Mouse (Mus musculus) intestine, embryonic 15.5 days (tissue): ENCODE measurements at regions not wholly inside any gene's neighbourhood (a gene's known extent, or its start where the extent isn't known, plus 50 kb on each side); places are given as distances from the start of the nearest gene placed in this dataset.

Source experiments
- ATAC-seq: fragments of 200-750 bp; cut with Nextera tagmentation; 2 replicates; pipeline ENCODE4 v1.8.0; 2017; ENCODE audit warnings: moderate TSS enrichment, moderate library complexity
- H3K27ac ChIP-seq: fragments of 300-500 bp; sonication (generic); 2 replicates; pipeline ENCODE4 v1.5.1; 2015; ENCODE audit warnings: mild to moderate bottlenecking, inconsistent platforms
- H3K27me3 ChIP-seq: fragments of 300-500 bp; sonication (generic); replicated peaks from 2 replicates; pipeline ENCODE4 v1.6.1; 2015; ENCODE audit warnings: inconsistent platforms
- H3K36me3 ChIP-seq: fragments of 300-500 bp; sonication (generic); 2 replicates; pipeline ENCODE4 v1.6.1; 2015; ENCODE audit warnings: inconsistent platforms
- H3K4me1 ChIP-seq: fragments of 300-500 bp; sonication (generic); replicated peaks from 2 replicates; pipeline ENCODE4 v1.6.1; 2015; ENCODE audit warnings: inconsistent platforms
- H3K4me2 ChIP-seq: fragments of 300-500 bp; sonication (generic); replicated peaks from 2 replicates; pipeline ENCODE4 v1.6.1; 2015; ENCODE audit warnings: mild to moderate bottlenecking, inconsistent platforms
- H3K4me3 ChIP-seq: fragments of 300-500 bp; sonication (generic); replicated peaks from 2 replicates; pipeline ENCODE4 v1.5.1; 2015; ENCODE audit warnings: inconsistent platforms
- H3K9ac ChIP-seq: fragments of 300-500 bp; sonication (generic); 2 replicates; pipeline ENCODE4 v1.6.1; 2015; ENCODE audit warnings: inconsistent platforms
- H3K9me3 ChIP-seq: fragments of 300-500 bp; sonication (generic); 2 replicates; pipeline ENCODE4 v1.6.1; 2016; ENCODE audit warnings: inconsistent platforms
- WGBS: fragments of 180-500 bp; shearing (Covaris S2); methylation state at CpG from one replicate; pipeline ENCODE4 v1.1.7; 2015; 5-methylcytosine and 5-hydroxymethylcytosine counted together

DNA sequence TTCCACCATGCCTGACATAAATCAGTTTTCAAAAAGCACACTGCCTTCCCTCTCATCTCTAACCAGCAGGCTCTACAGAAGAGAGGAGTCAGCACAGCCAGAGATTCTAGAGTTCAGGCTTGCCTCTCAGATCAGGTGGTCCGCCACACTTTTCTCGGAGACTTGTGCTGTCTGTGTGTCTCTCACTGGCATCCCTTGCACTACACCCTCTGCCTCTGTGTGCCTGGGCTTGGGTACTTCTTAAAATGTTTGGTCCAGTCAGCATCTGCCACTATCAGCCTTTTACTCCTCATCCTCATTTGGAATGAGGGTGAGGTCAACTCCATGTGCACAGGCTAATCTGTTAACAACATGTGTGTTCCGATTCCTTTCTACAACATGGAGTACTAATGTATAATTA, 92.0 kb downstream of the S1pr1 start:
- H3K4me2 ChIP-seq, result no peak overlapping the region
- 89% methylated on average over 3 of the region's 3 CpGs for WGBS
- H3K9me3 ChIP-seq, result no peaks in the 10 kb centered on the region
- no peak overlapping the region for H3K9ac ChIP-seq
- no peak for ATAC-seq
- no peaks in the 10 kb centered on the region for H3K36me3 ChIP-seq
- H3K4me3 ChIP-seq, result no peak overlapping the region
- no peaks in the 10 kb centered on the region for H3K27me3 ChIP-seq
- no peaks in the 10 kb centered on the region for H3K4me1 ChIP-seq
- H3K27ac ChIP-seq, result no peak overlapping the region

DNA sequence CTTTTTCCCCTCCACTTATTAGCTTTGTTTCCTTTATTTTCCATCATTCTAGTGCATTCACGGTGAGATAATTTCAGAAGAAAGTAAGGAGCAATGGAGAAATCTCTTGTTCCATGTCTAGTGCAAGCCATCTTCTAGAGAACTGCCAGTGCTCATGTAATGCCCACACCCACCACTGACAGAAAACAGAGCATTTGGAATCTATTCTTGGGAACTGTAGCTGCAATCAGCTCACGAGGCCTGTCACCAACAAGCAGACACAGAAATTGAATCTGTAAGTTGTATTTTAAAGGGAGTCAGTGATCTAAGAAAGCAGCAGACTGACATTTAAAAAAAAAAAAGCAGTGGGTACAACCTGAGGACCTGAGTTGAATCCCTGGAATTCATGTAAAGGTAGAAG, 92.6 kb downstream of the S1pr1 start:
- Histone ChIP-seq H3K4me3 (no peak overlapping the region), H3K27me3 (no peaks in the 10 kb centered on the region), H3K4me1 (no peaks in the 10 kb centered on the region), H3K9me3 (no peaks in the 10 kb centered on the region), H3K9ac (no peak overlapping the region), H3K4me2 (no peak overlapping the region), H3K36me3 (no peaks in the 10 kb centered on the region), H3K27ac (no peak overlapping the region)
- 60% methylated on average over 2 of the region's 2 CpGs for WGBS
- no peak for ATAC-seq

DNA sequence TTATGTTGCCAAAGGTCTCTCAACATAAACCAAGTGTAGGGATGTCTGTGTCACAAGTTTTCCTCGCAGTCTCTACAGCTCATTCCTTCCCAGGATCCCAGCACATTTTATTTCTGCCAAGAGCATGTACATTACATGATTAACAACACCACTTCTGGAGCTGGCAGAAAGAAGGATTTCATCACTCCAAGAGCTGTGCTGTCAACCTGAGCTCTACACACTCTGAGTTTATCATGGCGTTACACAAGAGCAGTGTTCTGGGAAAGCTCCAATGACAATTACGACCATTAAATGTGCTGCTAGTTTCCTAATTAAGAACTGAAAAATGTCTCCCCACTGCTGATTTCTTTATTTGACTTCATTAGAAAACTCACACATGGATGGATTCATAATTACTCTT, 94.9 kb downstream of the S1pr1 start:
- Histone ChIP-seq H3K4me3 (no peak overlapping the region), H3K36me3 (no peaks in the 10 kb centered on the region), H3K9ac (no peak overlapping the region), H3K27ac (no peak overlapping the region), H3K27me3 (no peaks in the 10 kb centered on the region), H3K4me1 (no peaks in the 10 kb centered on the region), H3K4me2 (no peak overlapping the region), H3K9me3 (no peaks in the 10 kb centered on the region)
- 50% methylated on average over 3 of the region's 3 CpGs for WGBS
- ATAC-seq, result no peak

DNA sequence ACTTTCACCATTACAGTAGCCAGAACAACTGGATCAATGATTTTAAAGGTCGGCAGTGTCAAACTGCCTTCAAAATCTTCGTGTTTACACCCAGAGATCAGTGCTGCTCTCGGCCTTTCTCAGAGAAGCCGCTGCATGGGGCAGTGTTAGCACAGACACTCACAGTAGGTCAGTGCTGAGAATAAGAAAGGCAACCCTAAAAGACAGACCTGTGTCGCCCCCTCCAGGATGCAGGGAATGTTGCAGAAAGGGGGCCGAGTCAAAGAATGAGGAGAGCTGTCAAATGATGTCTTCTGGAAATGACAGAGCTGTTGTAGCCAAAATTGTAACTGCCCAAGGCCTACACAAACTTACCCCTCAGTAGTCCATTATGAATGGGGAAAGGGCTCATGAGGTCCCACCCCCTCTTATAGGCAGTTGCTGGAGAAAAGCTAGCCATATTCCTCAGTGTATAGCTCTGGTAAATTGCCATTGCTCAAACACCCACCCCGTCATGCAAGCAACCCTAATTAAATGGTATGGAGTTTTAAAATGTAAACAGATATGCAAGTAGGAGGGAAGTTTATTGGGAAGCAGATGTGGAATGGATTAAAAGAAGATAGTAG, 98.8 kb downstream of the S1pr1 start:
- no peaks in the 10 kb centered on the region for H3K4me1 ChIP-seq
- no peak overlapping the region for H3K27ac ChIP-seq
- no peaks in the 10 kb centered on the region for H3K27me3 ChIP-seq
- no peak overlapping the region for H3K4me2 ChIP-seq
- 32% methylated on average over 7 of the region's 7 CpGs for WGBS
- ATAC-seq, result no peak
- no peak overlapping the region for H3K4me3 ChIP-seq
- H3K36me3 ChIP-seq, result no peaks in the 10 kb centered on the region
- no peak overlapping the region for H3K9ac ChIP-seq
- H3K9me3 ChIP-seq, result no peaks in the 10 kb centered on the region

DNA sequence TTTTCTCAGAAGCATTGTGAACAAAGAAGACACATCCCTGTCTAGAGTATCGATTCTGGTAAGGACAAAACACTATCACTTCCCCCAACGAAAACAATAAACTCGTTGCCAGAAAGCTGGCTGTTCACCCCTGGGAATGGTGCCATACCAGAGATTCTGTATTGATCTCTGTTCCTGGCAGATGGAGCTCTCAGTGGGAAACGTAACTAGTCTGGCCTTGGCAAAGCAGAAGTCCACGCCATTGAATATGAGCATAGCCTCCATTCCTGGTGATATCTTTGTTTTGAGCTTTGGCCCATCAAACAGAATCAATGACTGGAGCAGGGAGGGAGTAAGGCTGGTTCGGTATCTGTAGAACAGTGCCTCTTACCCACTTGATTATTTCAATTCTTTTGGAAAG, 102.0 kb downstream of the S1pr1 start:
- Histone ChIP-seq H3K27ac (no peak overlapping the region), H3K9ac (no peak overlapping the region), H3K4me2 (no peak overlapping the region), H3K27me3 (no peaks in the 10 kb centered on the region), H3K9me3 (no peaks in the 10 kb centered on the region), H3K36me3 (no peaks in the 10 kb centered on the region), H3K4me3 (no peak overlapping the region), H3K4me1 (no peaks in the 10 kb centered on the region)
- WGBS, result 86% methylated on average over 6 of the region's 6 CpGs
- ATAC-seq, result no peak

DNA sequence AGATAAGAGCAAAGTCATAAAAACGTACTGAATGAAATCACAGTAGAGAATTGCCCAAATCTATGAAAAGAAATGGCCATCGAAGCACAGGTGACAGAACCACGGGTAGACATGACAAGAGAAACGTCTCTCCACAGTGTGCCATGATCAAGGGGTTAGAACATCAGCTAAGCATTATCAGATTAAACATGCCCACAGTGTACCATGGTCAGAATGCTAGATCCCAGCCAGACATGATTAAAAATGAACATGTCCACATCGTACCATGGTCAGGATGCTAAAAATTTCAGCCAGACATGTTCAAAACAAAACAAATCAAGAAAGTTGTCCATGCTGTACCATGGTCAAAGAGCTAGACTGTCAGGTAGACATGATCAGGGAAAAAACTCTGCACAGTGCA, 106.8 kb downstream of the S1pr1 start:
- 80% methylated on average over 5 of the region's 5 CpGs for WGBS
- no peak overlapping the region for H3K4me3 ChIP-seq
- no peak overlapping the region for H3K27ac ChIP-seq
- ATAC-seq, result no peak
- no peaks in the 10 kb centered on the region for H3K27me3 ChIP-seq
- no peaks in the 10 kb centered on the region for H3K4me1 ChIP-seq
- no peaks in the 10 kb centered on the region for H3K36me3 ChIP-seq
- H3K4me2 ChIP-seq, result no peak overlapping the region
- no peaks in the 10 kb centered on the region for H3K9me3 ChIP-seq
- H3K9ac ChIP-seq, result no peak overlapping the region

DNA sequence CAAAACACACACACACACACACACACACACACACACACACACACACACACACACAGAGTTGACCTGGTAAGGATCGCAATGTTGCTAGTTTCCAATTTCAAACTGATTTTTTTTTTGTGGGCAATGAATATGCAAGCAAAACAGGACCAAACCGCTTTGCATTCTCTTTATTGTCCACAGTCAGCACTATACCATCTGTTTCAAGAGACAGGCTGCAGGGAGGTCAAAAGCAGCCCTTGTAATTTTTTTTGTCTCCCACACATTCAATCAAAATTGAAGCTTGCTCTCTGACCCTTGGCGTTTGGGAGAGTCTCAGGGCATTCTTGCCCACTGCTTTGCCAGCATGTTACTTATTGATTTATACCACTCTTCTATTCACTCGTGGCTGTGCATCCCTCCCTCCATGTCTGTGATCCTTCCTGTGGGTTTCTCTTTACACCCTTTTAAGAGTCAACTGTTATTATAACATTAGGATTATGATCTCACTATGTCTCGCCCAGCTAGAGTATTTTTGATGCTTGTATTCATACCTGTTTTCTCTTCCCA, 110.1 kb downstream of the S1pr1 start:
- Histone ChIP-seq H3K4me3 (no peak overlapping the region), H3K36me3 (no peaks in the 10 kb centered on the region), H3K4me1 (no peaks in the 10 kb centered on the region), H3K4me2 (no peak overlapping the region), H3K9me3 (no peaks in the 10 kb centered on the region), H3K9ac (no peak overlapping the region), H3K27me3 (no peaks in the 10 kb centered on the region), H3K27ac (no peak overlapping the region)
- WGBS, result 61% methylated on average over 5 of the region's 5 CpGs
- no peak for ATAC-seq

DNA sequence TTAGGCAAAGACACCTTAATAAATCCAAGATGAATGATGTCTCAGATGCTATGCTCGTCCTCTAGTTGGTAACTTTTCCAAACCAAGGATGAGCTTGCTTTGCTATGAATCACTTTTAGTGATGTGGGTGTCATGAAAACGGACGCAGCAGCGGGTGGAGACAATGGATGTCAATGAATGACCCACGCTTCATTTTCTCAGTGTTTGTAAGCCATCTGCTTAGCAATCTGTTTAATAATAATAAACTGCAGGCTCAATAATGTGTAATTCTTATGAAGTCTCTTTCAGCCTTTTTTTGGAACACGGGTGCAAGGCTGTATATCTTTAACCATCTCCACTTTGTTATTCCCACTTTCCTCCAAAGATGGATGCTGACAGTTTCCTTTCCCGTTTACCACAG, 110.6 kb downstream of the S1pr1 start:
- H3K9ac ChIP-seq, result no peak overlapping the region
- no peak for ATAC-seq
- WGBS, result 77% methylated on average over 7 of the region's 7 CpGs
- no peaks in the 10 kb centered on the region for H3K27me3 ChIP-seq
- H3K4me1 ChIP-seq, result no peaks in the 10 kb centered on the region
- no peaks in the 10 kb centered on the region for H3K36me3 ChIP-seq
- H3K9me3 ChIP-seq, result no peaks in the 10 kb centered on the region
- H3K4me2 ChIP-seq, result no peak overlapping the region
- H3K4me3 ChIP-seq, result no peak overlapping the region
- H3K27ac ChIP-seq, result no peak overlapping the region

DNA sequence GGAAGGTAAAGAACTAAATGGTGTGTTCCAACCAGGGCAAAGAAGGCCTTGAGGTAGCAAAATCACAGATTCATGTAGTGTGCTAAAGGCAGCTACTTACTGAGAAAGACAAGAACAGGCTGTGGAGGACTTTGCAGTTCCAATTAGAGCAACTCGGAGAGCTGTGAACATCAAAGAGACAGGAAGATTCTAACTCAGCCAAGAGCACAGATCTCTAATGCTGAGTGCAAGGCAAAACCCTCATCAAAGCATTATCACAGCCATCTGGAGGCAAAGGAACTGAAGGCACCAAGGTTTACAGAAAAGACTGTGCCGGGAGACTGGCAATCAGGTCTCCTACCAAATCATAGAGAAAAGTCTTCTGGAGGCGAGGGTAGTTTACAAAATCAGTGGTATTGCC, 111.1 kb downstream of the S1pr1 start:
- Histone ChIP-seq H3K4me2 (no peak overlapping the region), H3K4me1 (no peaks in the 10 kb centered on the region), H3K9ac (no peak overlapping the region), H3K4me3 (no peak overlapping the region), H3K9me3 (no peaks in the 10 kb centered on the region), H3K27ac (no peak overlapping the region), H3K36me3 (no peaks in the 10 kb centered on the region), H3K27me3 (no peaks in the 10 kb centered on the region)
- WGBS, result 68% methylated on average over 3 of the region's 3 CpGs
- no peak for ATAC-seq

DNA sequence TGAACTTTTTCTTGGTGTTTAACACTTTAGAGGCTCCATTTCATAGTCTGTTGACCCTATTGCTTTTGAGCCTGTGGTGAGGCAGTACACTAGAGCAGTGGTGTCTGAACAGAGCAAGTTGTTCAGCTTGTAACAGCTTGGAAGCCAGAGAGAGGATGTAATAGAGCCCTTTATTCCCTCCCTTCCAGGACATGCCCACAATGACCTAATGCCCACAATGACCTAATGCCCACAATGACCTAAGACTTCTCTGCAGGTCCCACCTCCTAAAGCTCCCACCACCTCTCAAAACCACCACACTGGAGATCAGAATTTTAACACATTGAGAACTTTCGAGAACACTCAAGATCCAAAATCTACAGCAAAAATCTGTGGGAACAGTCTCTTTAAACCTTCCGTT, 115.6 kb downstream of the S1pr1 start:
- Histone ChIP-seq H3K4me3 (no peak overlapping the region), H3K4me2 (no peak overlapping the region), H3K27me3 (no peaks in the 10 kb centered on the region), H3K9ac (no peak overlapping the region), H3K4me1 (no peaks in the 10 kb centered on the region), H3K36me3 (no peaks in the 10 kb centered on the region), H3K27ac (no peak overlapping the region), H3K9me3 (no peaks in the 10 kb centered on the region)
- ATAC-seq, result no peak
- WGBS, result 93% methylated on average over 2 of the region's 2 CpGs

DNA sequence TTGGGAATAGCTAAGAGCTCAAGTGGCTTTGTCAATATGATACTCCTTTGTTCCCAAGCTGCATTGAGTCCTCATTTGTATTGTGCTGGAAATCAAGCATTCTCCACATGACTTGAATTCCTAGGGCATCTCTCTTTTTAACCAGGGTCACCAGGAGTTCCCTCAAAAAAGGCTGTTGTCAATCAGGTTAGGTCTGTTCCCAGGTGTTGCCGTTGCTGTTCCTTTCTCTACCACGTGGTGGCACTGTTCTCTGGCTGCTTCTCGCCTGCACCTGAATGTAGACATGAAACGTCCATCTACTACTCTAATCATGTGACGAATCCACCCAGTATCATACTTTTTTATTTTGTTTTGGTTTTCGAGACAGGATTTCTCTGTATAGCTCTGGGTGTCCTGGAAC, 118.3 kb downstream of the S1pr1 start:
- peak; percentile 41; the same call in 1 of the 2 replicates for ATAC-seq
- Histone ChIP-seq H3K9me3 (no peaks in the 10 kb centered on the region), H3K4me3 (no peak overlapping the region), H3K27ac (no peak overlapping the region), H3K4me1 (no peaks in the 10 kb centered on the region), H3K9ac (no peak overlapping the region), H3K27me3 (no peaks in the 10 kb centered on the region), H3K36me3 (no peaks in the 10 kb centered on the region), H3K4me2 (no peak overlapping the region)
- WGBS, result 33% methylated on average over 6 of the region's 6 CpGs

DNA sequence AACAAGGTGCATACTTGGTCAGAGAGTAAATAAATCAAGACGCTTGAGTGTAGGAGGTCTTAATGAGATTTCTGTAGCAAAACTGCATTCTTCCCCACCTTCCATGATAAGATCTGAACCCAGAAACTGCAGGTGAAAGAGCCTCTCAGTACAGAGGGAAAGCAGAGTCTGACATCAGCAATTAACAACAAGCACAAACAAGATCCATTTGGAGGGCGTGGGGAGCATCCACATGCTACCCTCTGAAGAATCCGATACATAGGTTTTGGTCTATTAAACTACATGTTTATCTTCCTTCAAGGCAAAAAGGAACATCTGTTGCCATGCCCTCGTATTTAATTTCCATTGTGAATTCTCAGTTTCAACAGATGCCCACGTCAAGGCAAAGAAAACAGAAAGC, 124.2 kb downstream of the S1pr1 start:
- H3K4me1 ChIP-seq, result no peaks in the 10 kb centered on the region; the same call in 1 of the 2 replicates
- no peak overlapping the region for H3K27ac ChIP-seq
- WGBS, result 72% methylated on average over 5 of the region's 5 CpGs
- no peaks in the 10 kb centered on the region for H3K27me3 ChIP-seq
- no peaks in the 10 kb centered on the region for H3K36me3 ChIP-seq
- no peak for ATAC-seq
- H3K9ac ChIP-seq, result no peak overlapping the region
- H3K4me3 ChIP-seq, result no peak overlapping the region
- H3K9me3 ChIP-seq, result no peaks in the 10 kb centered on the region
- H3K4me2 ChIP-seq, result no peak overlapping the region

DNA sequence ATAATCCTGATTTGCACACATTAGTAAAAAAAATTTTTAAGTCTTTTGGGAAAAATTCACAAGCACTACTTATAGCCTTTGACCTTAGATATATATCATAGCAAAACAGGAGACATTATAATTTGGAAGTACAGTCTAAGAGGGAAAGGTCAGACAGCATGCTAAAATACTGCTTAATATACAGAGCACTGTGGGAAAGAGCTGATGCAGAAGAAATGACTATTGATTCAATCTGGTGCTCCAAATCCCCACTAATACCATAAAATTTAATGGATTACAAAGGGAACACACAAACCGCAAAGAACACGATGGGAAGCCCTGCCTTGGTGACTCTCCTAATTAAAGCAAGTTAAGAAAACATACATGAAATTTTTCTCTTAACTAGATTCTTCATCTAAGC, 126.3 kb downstream of the S1pr1 start:
- no peak overlapping the region for H3K9ac ChIP-seq
- WGBS, result 73% methylated on average over 2 of the region's 2 CpGs
- no peaks in the 10 kb centered on the region for H3K36me3 ChIP-seq
- no peak for ATAC-seq
- H3K4me2 ChIP-seq, result no peak overlapping the region
- no peak overlapping the region for H3K27ac ChIP-seq
- no peaks in the 10 kb centered on the region for H3K9me3 ChIP-seq
- no peaks in the 10 kb centered on the region for H3K27me3 ChIP-seq
- no peaks in the 10 kb centered on the region; the same call in 1 of the 2 replicates for H3K4me1 ChIP-seq
- H3K4me3 ChIP-seq, result no peak overlapping the region
